Mouse (Mus musculus): ENCODE data around the gene Drd4. TPM values are rescaled to one million over a fixed set of nuclear protein-coding genes. Genes with fewer than 3 reads are reported as not detected.

Drd4 gene
- total RNA-seq, 2 experiments from 2014 or later = 0.23 TPM; not detected in 1

DNA sequence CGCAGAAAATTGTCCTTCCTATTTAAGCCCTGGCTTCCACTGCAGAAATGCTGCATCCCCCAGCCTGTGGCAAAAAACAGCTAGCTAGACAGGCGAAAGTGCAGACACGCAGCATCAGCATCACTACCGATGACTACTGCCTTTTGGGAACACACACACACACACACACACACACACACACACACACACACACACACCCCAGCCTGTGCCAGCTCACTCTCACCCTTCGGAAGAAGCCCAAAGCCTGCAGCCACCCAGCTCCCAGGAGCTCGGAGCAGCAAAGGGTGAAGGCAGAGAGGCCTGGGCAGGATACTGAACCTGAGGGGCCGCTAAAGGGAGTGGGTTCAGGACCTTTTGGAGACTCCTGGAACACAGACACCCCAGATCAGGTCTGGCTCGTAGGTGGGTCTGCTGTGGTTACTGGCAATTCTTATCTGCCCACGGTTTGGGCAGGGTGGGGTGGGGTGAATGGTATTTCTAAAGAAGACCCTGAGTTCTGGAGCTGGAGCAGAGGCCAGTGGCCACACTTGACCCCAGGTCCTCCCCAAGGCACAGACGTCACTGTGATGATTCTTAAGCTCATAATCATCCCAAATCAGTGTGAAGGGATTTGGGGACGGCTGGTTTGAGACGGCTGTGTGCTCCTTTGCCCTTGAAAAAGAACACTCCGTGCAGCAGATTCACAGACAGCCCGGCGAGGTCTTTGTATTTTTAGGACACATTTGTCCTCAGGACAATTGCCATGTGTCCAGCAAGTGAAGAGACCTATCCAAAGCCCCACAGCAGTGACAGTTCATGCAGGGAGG, 980 bp downstream of the Drd4 start:
- DNase-seq = no peak

DNA sequence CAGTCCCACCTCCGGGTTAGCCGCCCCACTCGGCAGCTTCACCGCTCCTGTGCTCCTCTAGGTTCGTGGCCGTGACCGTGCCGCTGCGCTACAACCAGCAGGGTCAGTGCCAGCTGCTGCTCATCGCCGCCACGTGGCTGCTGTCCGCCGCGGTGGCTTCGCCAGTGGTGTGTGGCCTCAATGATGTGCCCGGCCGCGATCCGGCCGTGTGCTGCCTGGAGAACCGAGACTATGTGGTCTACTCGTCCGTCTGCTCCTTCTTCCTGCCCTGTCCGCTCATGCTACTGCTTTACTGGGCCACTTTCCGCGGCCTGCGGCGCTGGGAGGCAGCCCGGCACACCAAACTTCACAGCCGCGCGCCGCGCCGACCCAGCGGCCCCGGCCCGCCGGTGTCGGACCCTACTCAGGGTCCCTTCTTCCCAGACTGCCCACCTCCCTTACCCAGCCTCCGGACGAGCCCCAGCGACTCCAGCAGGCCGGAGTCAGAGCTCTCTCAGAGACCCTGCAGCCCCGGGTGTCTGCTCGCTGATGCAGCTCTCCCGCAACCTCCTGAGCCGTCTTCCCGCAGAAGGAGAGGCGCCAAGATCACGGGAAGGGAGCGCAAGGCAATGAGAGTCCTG, 2.2 kb downstream of the Drd4 start:
- peak; percentile 30 for DNase-seq

DNA sequence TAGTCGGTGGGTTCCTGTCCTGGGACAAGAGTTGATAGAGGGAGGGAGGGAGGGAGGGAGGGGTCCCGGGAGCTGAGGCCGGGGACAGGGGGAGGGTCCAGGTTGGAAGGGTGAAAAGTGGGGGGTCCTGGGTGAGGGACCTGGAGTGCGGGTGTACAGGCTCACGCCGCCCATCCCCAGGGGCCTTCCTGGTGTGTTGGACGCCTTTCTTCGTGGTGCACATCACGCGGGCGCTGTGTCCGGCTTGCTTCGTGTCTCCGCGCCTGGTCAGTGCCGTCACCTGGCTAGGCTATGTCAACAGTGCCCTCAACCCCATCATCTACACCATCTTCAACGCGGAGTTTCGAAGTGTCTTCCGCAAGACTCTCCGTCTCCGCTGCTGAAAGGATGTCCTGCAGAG, 2.7 kb downstream of the Drd4 start:
- no peak for DNase-seq

DNA sequence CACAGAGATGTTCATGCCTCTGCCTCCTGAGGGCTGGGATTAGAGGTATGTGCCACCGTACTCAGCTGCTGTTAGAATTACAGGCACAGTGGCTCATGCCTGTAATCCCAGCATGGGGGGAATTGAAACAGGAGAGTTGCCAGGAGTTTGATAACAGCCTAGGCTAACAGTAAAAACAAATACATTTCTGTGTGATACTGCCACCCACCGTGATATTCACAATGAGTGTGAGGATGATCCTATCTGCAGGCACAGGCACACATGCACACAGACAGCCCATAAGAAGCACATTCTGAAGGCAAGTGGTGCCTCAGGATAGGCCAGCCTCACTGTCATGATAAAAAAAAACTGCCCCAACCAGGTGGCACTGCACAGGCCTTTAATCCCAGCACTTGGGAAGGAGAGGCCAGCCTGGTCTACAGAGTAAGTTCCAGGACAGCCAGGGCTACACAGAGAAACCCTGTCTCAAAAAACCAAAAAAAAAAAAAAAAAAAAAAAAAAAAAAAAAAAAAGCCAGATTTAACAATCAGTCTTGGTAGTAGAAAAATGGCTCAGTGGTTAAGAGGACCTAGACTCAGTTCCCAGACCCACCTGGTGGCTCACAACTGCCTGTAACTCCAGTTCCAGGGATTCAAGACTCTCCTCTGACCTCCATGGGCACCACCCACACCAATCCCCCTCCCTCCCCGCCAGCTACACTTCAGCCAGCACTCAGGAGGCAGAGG, 6.3 kb downstream of the Drd4 start:
- DNase-seq = no peak

DNA sequence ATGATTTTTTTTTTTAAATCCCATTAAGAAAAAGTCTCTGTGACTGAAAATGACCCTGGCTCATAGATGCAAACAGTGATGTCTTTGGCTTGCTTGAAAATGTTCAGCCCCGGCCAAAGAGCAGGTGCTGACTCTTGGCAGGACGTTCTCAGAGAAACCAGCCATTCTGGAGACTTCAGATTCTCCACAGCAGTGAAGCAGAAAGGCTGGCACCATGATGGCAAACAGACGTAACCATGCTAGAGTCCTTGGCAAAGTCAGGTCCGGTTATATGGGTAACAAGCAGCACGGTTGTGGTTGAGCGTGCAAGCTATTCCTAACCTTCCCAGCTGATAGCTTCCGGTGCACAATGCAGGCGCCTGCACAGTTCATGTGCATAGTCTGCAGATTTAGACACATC, 7.4 kb downstream of the Drd4 start:
- DNase-seq = no peak

DNA sequence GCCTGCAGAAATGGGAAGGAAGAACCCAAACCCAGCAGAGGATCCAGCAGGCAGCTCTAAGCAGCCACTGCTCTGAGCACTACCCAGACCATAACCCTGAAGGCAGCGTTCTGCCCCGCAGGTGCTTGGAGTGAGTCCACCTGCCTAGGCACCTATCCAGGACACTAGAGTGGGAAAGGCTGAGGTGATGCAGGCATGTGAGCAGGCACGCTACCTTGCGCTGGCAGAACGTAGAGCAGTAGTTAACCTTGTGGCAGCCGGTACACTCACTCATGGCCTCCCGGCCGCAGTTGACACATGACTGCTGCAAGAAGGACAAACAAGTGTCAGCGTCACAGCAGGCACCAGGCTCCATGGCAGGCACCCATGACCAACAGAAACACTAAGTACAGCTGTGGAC, 9.6 kb downstream of the Drd4 start:
- no peak for DNase-seq

DNA sequence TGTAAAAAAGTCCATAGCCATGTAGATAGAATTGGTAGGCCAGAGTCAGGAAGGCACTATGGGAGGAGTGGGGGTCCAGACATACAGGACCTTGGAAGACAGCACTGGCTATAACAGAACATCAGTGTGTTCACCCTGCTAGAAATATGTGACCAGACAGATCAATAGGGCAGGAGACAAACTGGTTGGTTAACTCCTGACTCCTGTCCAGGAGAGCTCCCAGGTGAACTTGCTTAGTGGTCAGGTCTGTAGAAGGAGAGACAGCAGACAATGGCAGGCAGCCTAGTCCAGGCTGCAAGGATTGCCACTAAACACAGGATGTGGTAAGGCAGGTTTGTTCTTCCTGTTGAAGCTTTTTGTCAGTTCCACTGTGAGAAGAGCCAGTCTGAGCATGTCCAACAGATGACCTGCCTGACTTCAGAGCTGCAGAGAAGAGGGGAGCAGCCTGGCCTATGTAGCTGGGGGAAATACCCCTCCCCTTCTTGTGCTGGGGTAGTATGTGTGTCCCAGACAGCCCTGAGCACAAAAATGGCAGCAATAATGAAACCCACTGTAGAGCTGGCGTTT, 11.0 kb downstream of the Drd4 start:
- no peak for DNase-seq

DNA sequence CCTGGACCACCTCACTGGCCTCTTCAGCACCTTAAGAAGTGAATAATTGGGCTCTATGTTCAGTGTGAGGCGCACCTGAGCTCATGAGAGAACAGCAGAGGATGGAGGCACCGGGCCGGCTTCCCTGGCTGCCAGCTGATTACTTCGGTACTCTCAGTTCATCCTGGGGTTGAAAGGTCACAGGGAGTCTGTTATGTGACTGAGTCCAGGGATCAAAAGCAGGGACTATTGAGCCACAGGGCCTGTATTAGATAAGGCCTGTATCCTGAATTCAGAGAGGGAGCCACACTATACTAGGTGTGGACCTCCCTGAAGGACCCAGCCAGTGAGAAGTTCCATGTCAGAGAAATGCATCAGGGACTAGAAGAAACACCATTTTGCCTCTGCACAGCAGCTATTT, 12.7 kb downstream of the Drd4 start:
- no peak for DNase-seq

DNA sequence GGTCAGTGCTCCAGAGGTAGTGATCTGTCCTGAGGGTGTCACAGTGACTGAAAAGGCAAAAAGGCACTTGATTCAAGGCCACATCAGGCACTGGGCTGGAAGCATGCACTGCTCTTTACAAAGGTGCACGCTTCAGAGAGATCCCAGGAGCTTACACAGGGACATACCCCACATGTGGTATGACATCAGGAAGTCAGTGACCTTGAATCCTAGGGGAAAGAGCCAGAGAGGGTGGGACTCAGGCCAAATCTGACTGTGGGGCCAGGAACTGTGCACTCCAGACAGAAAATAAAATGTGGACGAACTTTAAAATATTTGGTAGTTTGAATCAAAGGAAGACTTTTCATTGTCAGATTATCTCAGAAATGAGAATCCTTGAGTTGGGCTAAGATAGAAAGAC, 22.6 kb downstream of the Drd4 start:
- no peak for DNase-seq

DNA sequence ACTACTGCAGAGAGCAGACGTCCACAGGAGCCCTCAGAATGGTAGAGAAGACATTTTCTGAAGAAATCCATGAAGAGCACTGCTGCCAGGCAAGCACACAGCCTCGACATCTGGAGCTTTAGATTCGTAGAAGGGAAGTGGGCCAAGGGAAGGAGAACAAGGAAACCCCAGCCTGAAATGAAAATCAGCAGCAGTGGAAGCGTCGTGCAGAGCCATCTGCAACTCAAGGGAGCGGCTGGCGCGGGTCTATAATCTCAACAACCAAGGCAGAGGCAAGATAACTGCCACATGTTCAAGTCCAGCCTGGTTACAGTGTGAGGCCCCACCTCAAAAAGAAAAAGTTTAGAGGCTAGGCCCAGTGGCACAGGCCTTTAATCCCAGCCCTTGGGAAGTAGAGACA, 23.3 kb downstream of the Drd4 start:
- DNase-seq = no peak

DNA sequence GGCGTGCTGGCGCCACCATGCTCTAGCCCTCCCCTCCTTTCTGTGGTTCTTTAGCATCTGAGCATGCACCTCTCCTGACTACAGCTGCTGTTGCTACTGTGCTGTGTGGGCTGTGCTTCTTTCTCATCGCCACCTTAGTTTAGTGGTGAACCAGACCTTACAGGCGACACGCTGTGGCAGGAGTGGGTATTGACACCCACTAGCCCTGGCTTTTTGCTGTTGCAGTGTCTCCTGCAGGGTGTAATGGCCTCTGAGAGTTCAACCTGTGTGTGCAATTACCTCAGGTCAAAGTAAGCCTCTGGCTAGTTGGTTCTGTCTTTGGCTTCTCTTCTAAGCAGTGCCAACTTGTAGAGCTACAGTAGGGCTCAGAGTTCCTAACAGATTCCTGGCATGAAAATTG, 24.2 kb downstream of the Drd4 start:
- no peak for DNase-seq

DNA sequence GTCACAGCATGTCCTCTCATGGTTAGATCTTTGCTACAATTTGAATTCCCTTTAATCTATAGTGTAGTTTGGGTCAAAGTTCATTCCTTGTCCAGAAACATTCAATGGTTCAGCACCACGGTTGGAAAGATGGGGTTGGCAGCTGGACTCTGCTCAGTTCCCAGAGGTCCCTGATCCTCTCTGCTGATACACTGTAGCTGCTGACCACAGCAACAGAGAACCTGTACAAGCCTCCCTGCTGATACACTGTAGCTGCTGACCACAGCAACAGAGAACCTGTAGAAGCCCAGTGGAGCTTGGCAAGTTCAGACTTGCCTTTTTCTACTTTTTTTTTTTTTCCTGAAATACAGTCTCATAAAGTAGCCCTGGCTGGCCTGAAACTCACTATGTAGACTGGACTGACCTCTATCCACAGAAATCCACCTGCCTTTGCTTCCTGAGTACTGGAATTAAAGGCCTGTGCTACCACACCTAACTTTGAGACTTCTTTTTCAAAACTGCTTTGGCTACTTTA, 25.9 kb downstream of the Drd4 start:
- DNase-seq = no peak

DNA sequence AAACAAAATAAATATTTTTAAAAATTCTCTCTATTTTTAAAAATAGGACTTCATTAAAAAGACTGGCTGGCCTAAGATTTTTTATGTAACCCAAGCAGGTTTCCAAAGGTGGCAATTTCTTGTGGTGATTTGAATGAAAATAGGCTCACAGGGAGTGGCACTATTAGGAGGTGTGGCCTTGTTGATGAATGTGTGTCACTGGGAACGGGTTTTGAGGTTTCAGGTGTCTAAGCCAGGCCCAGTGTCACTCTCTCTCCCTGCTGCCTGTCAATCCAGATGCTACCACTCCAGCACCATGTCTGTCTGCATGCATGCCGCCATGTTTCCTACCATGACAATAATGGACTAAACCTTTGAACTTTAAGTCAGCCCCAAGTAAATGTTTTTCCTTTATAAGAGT, 27.6 kb downstream of the Drd4 start:
- DNase-seq = no peak

DNA sequence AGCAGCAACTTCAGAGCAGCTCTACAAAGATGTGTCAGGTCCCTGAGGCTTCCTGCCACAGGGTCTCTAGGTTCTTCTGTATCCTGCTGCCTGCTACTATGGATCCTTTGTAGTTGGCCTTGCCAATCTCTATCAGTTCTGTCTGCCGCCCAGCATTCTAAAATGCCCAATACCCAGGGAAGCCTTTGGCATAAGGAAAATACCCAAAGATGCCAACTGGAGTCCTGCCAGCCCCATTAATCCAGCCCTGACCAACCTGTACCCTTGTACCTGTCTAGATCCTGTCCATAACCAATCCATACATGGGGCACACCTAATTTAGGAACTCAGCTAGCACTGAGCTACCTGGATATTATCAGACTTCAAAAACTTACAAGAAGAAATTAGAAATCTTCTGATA, 32.9 kb downstream of the Drd4 start:
- no peak for DNase-seq

DNA sequence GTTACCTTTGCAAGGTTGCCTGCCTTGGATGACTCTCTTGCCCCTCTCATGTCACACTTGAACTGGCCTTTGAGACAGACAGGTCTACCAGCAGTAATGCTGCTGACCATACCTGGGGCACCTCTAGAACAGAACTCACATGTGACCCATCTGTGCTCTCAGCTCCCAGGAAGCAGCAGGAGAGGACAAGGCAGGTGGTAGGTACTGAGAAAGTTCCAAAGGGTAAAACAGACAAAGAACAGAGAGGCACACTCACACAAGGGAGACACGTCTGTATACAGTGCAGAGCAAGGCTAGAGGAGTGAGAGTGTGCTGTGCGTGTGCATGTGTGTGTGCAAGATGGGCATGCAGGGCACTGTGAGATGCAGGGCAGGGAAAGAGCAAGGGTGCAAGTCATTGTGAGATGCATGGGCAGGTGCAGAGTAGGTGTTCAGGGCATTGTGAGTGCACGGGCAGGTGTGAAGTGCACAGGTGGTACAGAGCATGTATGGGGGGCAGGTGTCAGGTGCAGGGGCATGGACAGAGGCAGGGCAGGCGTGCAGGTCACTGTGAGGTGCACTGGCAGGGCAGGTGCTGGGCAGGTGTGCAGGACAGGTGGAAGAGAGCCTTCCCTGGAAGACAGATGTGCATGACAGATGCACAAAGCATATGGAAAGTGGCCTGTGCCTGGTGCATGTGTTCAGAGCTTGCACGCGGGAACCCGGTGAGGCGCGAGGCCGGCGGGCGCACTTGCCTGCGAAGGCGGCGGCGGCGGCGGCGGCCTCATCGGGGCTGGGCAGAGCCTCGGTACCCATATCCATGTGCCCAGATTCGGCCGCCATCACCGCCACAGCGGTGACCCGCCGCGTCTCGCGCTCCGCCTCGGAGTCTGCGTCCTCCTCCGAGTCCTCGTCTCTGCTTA, 35.0 kb downstream of the Drd4 start:
- no peak for DNase-seq

DNA sequence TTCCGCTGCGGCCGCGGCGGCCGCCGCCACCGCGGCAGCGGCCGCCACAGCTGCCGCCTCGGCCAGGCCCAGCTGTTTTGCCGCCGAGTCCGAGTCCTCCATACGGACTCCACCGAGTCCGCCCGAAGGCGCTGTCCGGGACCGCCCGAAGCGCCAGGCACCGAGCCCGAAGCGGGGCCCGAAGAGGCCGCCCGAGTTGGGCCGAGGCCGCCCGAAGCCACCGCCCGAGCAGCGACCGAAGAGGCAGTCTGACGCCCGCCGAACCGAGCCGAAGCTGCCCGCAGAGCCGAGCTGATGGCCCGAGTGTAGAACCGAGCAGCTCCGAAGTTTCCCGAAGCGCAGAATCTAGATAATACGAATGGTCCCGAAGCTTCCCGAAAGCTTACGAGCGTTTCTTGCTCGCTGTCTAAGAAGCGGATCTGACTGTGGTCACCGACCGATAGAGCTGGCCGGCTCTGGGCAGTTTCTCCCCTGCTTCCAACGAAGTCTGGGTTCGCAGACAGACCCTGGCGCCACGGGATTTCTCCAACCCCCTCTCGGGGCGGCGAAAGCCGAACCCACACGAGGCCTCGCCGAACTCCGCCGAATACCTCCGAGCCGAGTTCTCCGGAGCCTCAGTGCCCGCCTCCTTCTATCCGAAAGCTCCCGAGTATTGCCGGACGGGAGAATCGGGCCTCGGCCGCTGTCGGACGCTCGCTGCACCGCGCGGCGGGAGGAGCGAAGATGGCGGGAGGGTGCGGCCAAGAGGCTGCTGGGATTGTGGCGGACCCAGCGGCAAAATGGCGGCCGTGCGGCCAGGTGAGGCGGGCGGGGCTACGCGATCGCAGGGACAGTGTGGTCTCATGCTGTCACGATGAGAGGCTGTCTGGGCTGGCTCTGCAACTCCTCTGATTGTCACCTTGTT, 35.9 kb downstream of the Drd4 start, which contains the start of the genes Deaf1 and Tmem80:
Gene Deaf1, minus strand, starts transcription at position 222 of the 904 bp plus-strand sequence.
Gene Tmem80, plus strand, starts transcription at position 271 of the 904 bp plus-strand sequence.
- peak; percentile 99 for DNase-seq

DNA sequence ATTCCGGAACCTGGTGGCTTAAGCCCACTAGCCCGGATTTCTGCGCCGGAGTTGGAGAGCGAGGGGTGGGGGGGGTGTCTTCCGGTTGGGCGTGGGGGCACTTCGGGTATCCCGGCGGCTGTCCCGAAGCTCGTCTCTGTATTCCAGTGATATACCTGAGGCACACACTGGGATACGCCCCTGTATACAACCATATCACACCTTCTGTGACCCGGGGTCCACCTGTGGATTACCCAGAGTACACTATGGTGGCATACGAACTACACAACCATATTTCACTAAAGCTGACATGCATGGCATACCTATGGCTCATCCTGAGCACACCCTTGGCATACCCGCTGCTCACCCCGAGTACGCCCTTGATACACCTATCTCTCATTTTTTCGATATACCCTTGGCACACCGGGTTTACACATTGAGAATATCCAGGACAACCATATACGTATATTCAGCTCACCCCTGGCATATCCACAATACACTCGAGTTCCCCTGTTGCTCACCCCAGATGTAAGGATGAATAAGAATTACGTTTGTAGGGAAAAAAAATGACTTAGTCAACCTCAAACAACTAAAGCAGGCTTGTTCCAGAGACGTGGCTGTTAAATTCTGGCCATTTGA, 36.7 kb downstream of the Drd4 start:
- DNase-seq = no peak

DNA sequence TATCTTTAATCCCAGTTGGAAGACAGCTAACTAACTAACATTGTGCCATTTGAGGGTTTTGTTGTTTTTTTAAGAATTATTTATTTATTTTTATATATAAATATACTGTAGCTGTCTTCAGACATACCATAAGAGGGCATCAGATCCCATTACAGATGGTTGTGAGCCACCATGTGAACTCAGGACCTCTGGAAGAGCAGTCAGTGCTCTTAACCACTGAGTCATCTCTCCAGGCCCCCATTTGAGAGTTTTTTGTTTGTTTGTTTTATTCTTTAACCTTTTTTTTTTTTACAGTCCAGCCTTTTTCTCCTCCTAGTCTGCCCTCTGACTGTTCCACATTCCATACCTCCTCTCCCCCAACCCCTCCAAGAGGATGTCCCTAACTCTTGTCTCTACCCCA, 38.9 kb downstream of the Drd4 start:
- DNase-seq = no peak

DNA sequence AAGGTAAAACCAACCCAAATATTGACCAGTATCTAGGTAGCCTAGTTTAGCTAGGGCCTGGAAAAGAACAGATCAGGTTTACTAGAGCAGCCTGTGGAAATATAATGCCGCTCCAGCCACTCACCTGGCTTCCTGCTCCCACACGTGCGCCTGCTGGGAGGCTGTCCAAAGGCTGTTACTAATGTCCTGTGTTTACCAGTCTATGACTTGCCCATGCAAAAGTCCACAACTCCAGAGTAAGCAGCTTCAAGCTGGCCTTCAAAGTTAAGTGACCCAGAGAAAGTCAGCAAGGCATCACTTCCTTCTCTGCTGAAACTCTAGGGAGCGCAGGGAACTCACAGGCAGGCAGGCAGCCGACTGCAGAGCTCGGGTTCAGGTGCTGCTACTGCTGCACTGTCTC, 40.2 kb downstream of the Drd4 start:
- no peak for DNase-seq

DNA sequence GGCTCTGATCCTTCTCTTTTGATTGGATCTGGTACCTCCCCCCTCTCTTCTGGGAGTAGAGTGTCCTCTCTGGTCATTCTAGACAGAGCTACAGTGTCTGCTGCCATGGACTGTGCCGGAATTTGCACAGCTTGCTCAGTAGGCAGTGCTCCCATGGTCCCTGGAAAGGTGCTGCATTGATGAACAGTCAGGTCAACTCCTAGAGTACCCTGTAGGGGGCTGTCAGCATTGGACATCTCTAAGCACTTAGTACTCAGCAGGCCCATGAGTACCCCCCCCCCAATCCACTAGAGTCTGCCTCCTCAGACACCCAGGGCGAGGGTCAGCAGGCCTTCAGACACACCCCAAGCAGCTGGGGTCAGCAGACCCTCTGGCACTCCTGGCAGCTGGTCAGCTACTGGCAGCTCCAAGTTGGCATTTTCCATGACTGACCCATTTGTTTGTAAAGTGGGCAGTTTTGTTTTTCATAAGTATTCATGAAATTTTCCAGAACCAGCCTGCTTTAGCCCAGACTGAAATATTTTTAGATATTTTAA, 43.3 kb downstream of the Drd4 start:
- DNase-seq = no peak

Measured in gastrocnemius, postnatal 25 days (tissue).